Mouse (Mus musculus) MEL (cell line): ENCODE results near the gene Uncx. TPM values are rescaled to one million over a fixed set of nuclear protein-coding genes. Genes with fewer than 3 reads are reported as not detected.

Source experiments
- DNase-seq: peaks from one replicate; pipeline ENCODE4 v3.0.0; 2011; ENCODE audit warnings: low read depth, low spot score
- H3K27ac ChIP-seq: 2 replicates; pipeline ENCODE4 v1.5.1; 2012; ENCODE audit warnings: low read depth, mild to moderate bottlenecking, control low read depth, low read length, moderate library complexity; ENCODE audit not compliant: control insufficient read depth
- H3K27me3 ChIP-seq, 2 experiments: fragments of 150-350 bp in 1 of 2; sonication (generic) in 1 of 2; 2 replicates each; pipeline ENCODE4 v1.6.1; 2012; ENCODE audit warnings: low read length in 2 of 2, mild to moderate bottlenecking in 2 of 2, improper control_type of control experiment in 1 of 2, moderate library complexity in 1 of 2; ENCODE audit not compliant: insufficient read depth in 2 of 2, control insufficient read depth in 1 of 2
- H3K36me3 ChIP-seq, 2 experiments: 2 replicates each; pipeline ENCODE4 v1.6.1; 2012 to 2014; ENCODE audit warnings: low read length in 2 of 2, improper control_type of control experiment in 1 of 2, inconsistent platforms in 1 of 2, mild to moderate bottlenecking in 1 of 2; ENCODE audit not compliant: insufficient read depth in 2 of 2, control insufficient read depth in 1 of 2
- H3K4me1 ChIP-seq, 2 experiments: fragments of 150-350 bp in 1 of 2; sonication (generic) in 1 of 2; 2 replicates each; pipeline ENCODE4 v1.6.1; 2012; ENCODE audit warnings: low read length in 2 of 2, improper control_type of control experiment in 1 of 2, mild to moderate bottlenecking in 1 of 2; ENCODE audit not compliant: insufficient read depth in 2 of 2, control insufficient read depth in 1 of 2
- H3K4me3 ChIP-seq, 2 experiments: fragments of 150-350 bp in 1 of 2; sonication (generic) in 1 of 2; 2 replicates each; pipeline ENCODE4 v1.5.1; 2012; ENCODE audit warnings: low read depth in 2 of 2, low read length in 2 of 2, mild to moderate bottlenecking in 2 of 2, moderate library complexity in 2 of 2, control low read depth in 1 of 2, improper control_type of control experiment in 1 of 2; ENCODE audit not compliant: control insufficient read depth in 1 of 2, insufficient read depth in 1 of 2
- H3K79me2 ChIP-seq: 2 replicates; pipeline ENCODE4 v1.6.1; 2012; ENCODE audit warnings: mild to moderate bottlenecking, low read length, moderate library complexity; ENCODE audit not compliant: control insufficient read depth, poor library complexity, insufficient read depth
- H3K9ac ChIP-seq: 2 replicates; pipeline ENCODE4 v1.6.1; 2012; ENCODE audit warnings: low read depth, mild to moderate bottlenecking, control low read depth, low read length, moderate library complexity; ENCODE audit not compliant: control insufficient read depth, poor library complexity, severe bottlenecking
- H3K9me3 ChIP-seq: fragments of 150-350 bp; sonication (generic); replicated peaks from 2 replicates; pipeline ENCODE4 v1.6.1; 2012; ENCODE audit warnings: mild to moderate bottlenecking, low read length, improper control_type of control experiment, moderate library complexity; ENCODE audit not compliant: insufficient read depth
- BHLHE40 ChIP-seq: IDR thresholded peaks from 2 replicates; pipeline ENCODE4 v1.6.1; 2012; ENCODE audit warnings: low read depth, mild to moderate bottlenecking, inconsistent platforms, low read length, improper control_type of control experiment, borderline replicate concordance
- CHD1 ChIP-seq: IDR thresholded peaks from 2 replicates; pipeline ENCODE4 v1.6.1; 2012; ENCODE audit warnings: low read depth, mild to moderate bottlenecking, inconsistent platforms, low read length, improper control_type of control experiment
- CHD2 ChIP-seq: IDR thresholded peaks from 2 replicates; pipeline ENCODE4 v1.6.1; 2011; ENCODE audit warnings: low read length, improper control_type of control experiment
- CTCF ChIP-seq, 3 experiments: IDR thresholded peaks in 2 of 3; conservative IDR thresholded peaks in 1 of 3; 2 replicates each; pipeline ENCODE4 v1.5.1; 2011 to 2012; ENCODE audit warnings: low read length in 3 of 3, low read depth in 2 of 3, mild to moderate bottlenecking in 2 of 3, improper control_type of control experiment in 1 of 3, inconsistent platforms in 1 of 3, mixed read lengths in 1 of 3, moderate library complexity in 1 of 3; ENCODE audit not compliant: control insufficient read depth in 1 of 3, insufficient read depth in 1 of 3, poor library complexity in 1 of 3, severe bottlenecking in 1 of 3
- E2F4 ChIP-seq: IDR thresholded peaks from 2 replicates; pipeline ENCODE4 v1.6.1; 2011; ENCODE audit warnings: low read depth, low read length, improper control_type of control experiment, borderline replicate concordance
- HCFC1 ChIP-seq: IDR thresholded peaks from 2 replicates; pipeline ENCODE4 v1.6.1; 2012; ENCODE audit warnings: low read depth, mild to moderate bottlenecking, inconsistent platforms, low read length, improper control_type of control experiment, moderate library complexity
- KAT2A ChIP-seq: conservative IDR thresholded peaks from 2 replicates; pipeline ENCODE4 v1.6.1; 2012; ENCODE audit warnings: low read depth, low read length, improper control_type of control experiment, inconsistent platforms
- MAFK ChIP-seq: IDR thresholded peaks from 2 replicates; pipeline ENCODE4 v1.6.1; 2011; ENCODE audit warnings: low read depth, mild to moderate bottlenecking, low read length, improper control_type of control experiment, borderline replicate concordance
- MAX ChIP-seq: IDR thresholded peaks from 2 replicates; pipeline ENCODE4 v1.6.1; 2011; ENCODE audit warnings: low read length, improper control_type of control experiment
- MAZ ChIP-seq: IDR thresholded peaks from 2 replicates; pipeline ENCODE4 v1.6.1; 2012; ENCODE audit warnings: low read depth, mild to moderate bottlenecking, inconsistent platforms, low read length, improper control_type of control experiment
- MXI1 ChIP-seq: IDR thresholded peaks from 2 replicates; pipeline ENCODE4 v1.6.1; 2011; ENCODE audit warnings: mild to moderate bottlenecking, low read depth, low read length, improper control_type of control experiment
- MYB ChIP-seq: IDR thresholded peaks from 2 replicates; pipeline ENCODE4 v1.6.1; 2011; ENCODE audit warnings: mild to moderate bottlenecking, low read depth, low read length, improper control_type of control experiment
- MYC ChIP-seq: IDR thresholded peaks from 2 replicates; pipeline ENCODE4 v1.6.1; 2011; ENCODE audit warnings: low read depth, mild to moderate bottlenecking, low read length, improper control_type of control experiment, moderate library complexity
- NELFE ChIP-seq: IDR thresholded peaks from 2 replicates; pipeline ENCODE4 v1.6.1; 2011; ENCODE audit warnings: low read depth, low read length, improper control_type of control experiment
- NRF1 ChIP-seq: IDR thresholded peaks from 2 replicates; pipeline ENCODE4 v1.6.1; 2014; ENCODE audit warnings: low read depth, mild to moderate bottlenecking, inconsistent platforms, low read length, improper control_type of control experiment, moderate library complexity; ENCODE audit not compliant: poor library complexity, insufficient read depth, severe bottlenecking
- POLR2A ChIP-seq, 2 experiments: IDR thresholded peaks; 2 replicates each; pipeline ENCODE4 v1.6.1; 2011 to 2012; ENCODE audit warnings: low read length in 2 of 2, mild to moderate bottlenecking in 2 of 2, control low read depth in 1 of 2, improper control_type of control experiment in 1 of 2, low read depth in 1 of 2, moderate library complexity in 1 of 2; ENCODE audit not compliant: control insufficient read depth in 1 of 2, insufficient read depth in 1 of 2, poor library complexity in 1 of 2
- POLR2AphosphoS5 ChIP-seq: IDR thresholded peaks from 2 replicates; pipeline ENCODE4 v1.6.1; 2012; ENCODE audit warnings: low read depth, borderline replicate concordance, mild to moderate bottlenecking, inconsistent platforms, low read length, moderate library complexity, mixed read lengths
- RAD21 ChIP-seq: IDR thresholded peaks from 2 replicates; pipeline ENCODE4 v1.6.1; 2011; ENCODE audit warnings: mild to moderate bottlenecking, low read depth, low read length, improper control_type of control experiment
- RCOR1 ChIP-seq: IDR thresholded peaks from 2 replicates; pipeline ENCODE4 v1.6.1; 2012; ENCODE audit warnings: low read depth, mild to moderate bottlenecking, inconsistent platforms, low read length, improper control_type of control experiment
- SMC3 ChIP-seq: IDR thresholded peaks from 2 replicates; pipeline ENCODE4 v1.6.1; 2011; ENCODE audit warnings: low read depth, low read length, improper control_type of control experiment
- TAL1 ChIP-seq: IDR thresholded peaks from 2 replicates; pipeline ENCODE4 v1.6.1; 2012; ENCODE audit warnings: mild to moderate bottlenecking, inconsistent platforms, low read length, moderate library complexity, mixed read lengths
- TBP ChIP-seq: IDR thresholded peaks from 2 replicates; pipeline ENCODE4 v1.8.0; 2011; ENCODE audit warnings: low read depth, low read length, improper control_type of control experiment
- TCF12 ChIP-seq: IDR thresholded peaks from 2 replicates; pipeline ENCODE4 v1.6.1; 2014; ENCODE audit warnings: low read depth, mild to moderate bottlenecking, inconsistent platforms, low read length, improper control_type of control experiment, moderate library complexity
- USF1 ChIP-seq: IDR thresholded peaks from 2 replicates; pipeline ENCODE4 v1.6.1; 2014; ENCODE audit warnings: low read depth, mild to moderate bottlenecking, inconsistent platforms, low read length, improper control_type of control experiment, moderate library complexity
- USF2 ChIP-seq, 2 experiments: IDR thresholded peaks; 2 replicates each; pipeline ENCODE4 v1.6.1; 2011 to 2012; ENCODE audit warnings: improper control_type of control experiment in 2 of 2, low read length in 2 of 2, borderline replicate concordance in 1 of 2, inconsistent platforms in 1 of 2, low read depth in 1 of 2, mild to moderate bottlenecking in 1 of 2; ENCODE audit not compliant: insufficient read depth in 1 of 2
- ZC3H11A ChIP-seq: IDR thresholded peaks from 2 replicates; pipeline ENCODE4 v1.6.1; 2012; ENCODE audit warnings: low read depth, mild to moderate bottlenecking, inconsistent platforms, low read length, improper control_type of control experiment
- ZNF384 ChIP-seq: IDR thresholded peaks from 2 replicates; pipeline ENCODE4 v1.6.1; 2012; ENCODE audit warnings: low read depth, mild to moderate bottlenecking, inconsistent platforms, low read length, improper control_type of control experiment
- polyA plus RNA-seq, 2 experiments: library from polyadenylated mRNA; stranded (reverse) in 1 of 2; unstranded in 1 of 2; fragments of >175 nt in 1 of 2; fragments of >200 nt in 1 of 2; gene quantifications; 2 replicates each; pipeline versions ENCODE4 v1.2.1 to v1.2.4; 2012; ENCODE audit warnings: low replicate concordance in 2 of 2, low read depth in 1 of 2; ENCODE audit not compliant: insufficient read length in 2 of 2, insufficient read depth in 1 of 2, missing spikeins in 1 of 2
- total RNA-seq: library from RNA; depleted of rRNA; stranded (reverse); fragments of 300-350 nt; gene quantifications from 2 replicates; pipeline ENCODE4 v1.2.3, GENCODE M21; 2012

The Uncx gene
- total and polyA plus RNA-seq, 3 experiments: not detected

GRCm38 (mm10) chr5:139521987-139522386, 21.3 kb upstream of the Uncx start (continued):
- TF ChIP-seq MYC (no peak), ZC3H11A (no peak)
- TF ChIP-seq, all 39 proteins: peak for 0

- no peak for DNase-seq
- H3K27me3 ChIP-seq: peaks cover 5 to 6% of the 10 kb centered on the region in 2 experiments
- H3K9ac ChIP-seq: no peak overlapping the region
- H3K36me3 ChIP-seq: no peaks in the 10 kb centered on the region
- H3K9me3 ChIP-seq: no peaks in the 10 kb centered on the region
- H3K4me3 ChIP-seq: no peak overlapping the region
- no peak for TF ChIP-seq TAL1
- TF ChIP-seq RAD21: no peak
- TF ChIP-seq USF1: no peak
- TF ChIP-seq HCFC1: no peak
- TF ChIP-seq SMC3: no peak
- no peak for TF ChIP-seq MYC
- TF ChIP-seq MAFK: no peak
- TF ChIP-seq CHD2: no peak
- no peak for TF ChIP-seq BHLHE40
- TF ChIP-seq NRF1: no peak
- no peak for TF ChIP-seq TCF12
- no peak for TF ChIP-seq NELFE
- no peak for TF ChIP-seq KAT2A
- TF ChIP-seq POLR2AphosphoS5: no peak
- no peaks in the 10 kb centered on the region for H3K79me2 ChIP-seq
- no peaks in the 10 kb centered on the region for H3K4me1 ChIP-seq
- H3K27ac ChIP-seq: no peak overlapping the region
Measured at GRCm38 (mm10) chr5:139528851-139529250, 14.4 kb upstream of the Uncx start.

GRCm38 (mm10) chr5:139535386-139535919, 7.8 kb upstream of the Uncx start:
- H3K4me1 ChIP-seq: no peaks in the 10 kb centered on the region
- no peak for TF ChIP-seq MAFK
- TF ChIP-seq POLR2A (IDR thresholded peaks at IDR 0.05; ENCODE audit: control insufficient read depth in 1 of 2, insufficient read depth in 1 of 2, low read depth in 1 of 2, low read length in 2 of 2, poor library complexity in 1 of 2): no peak
- no peak for TF ChIP-seq KAT2A
- TF ChIP-seq MAZ: no peak
- TF ChIP-seq USF2 (IDR thresholded peaks at IDR 0.05; ENCODE audit: borderline replicate concordance in 1 of 2, insufficient read depth in 1 of 2, low read depth in 1 of 2, low read length in 2 of 2): no peak
- TF ChIP-seq CHD1: no peak
- TF ChIP-seq TCF12: no peak
- TF ChIP-seq MAX: no peak
- TF ChIP-seq RAD21: no peak
- TF ChIP-seq MXI1: no peak
- TF ChIP-seq POLR2AphosphoS5: no peak
- TF ChIP-seq CTCF (IDR thresholded peaks at IDR 0.05 in 2 of 3, conservative IDR thresholded peaks at IDR 0.05 in 1 of 3; ENCODE audit: control insufficient read depth in 1 of 3, insufficient read depth in 1 of 3, low read depth in 2 of 3, low read length in 3 of 3, poor library complexity in 1 of 3, severe bottlenecking in 1 of 3): no peak
- no peak for TF ChIP-seq MYB
- TF ChIP-seq E2F4: no peak
- TF ChIP-seq RCOR1: no peak
- TF ChIP-seq ZNF384: no peak
- TF ChIP-seq TBP: no peak
- H3K4me3 ChIP-seq: no peak overlapping the region
- H3K9me3 ChIP-seq: no peaks in the 10 kb centered on the region
- no peak overlapping the region for H3K9ac ChIP-seq
- H3K79me2 ChIP-seq: no peaks in the 10 kb centered on the region
- peaks cover 0 to 6% of the 10 kb centered on the region in 2 experiments; a peak in 1 of 4 replicates for H3K27me3 ChIP-seq
- no peak overlapping the region for H3K27ac ChIP-seq
- DNase-seq: no peak
- no peaks in the 10 kb centered on the region for H3K36me3 ChIP-seq
